In the genomic region with DNA sequence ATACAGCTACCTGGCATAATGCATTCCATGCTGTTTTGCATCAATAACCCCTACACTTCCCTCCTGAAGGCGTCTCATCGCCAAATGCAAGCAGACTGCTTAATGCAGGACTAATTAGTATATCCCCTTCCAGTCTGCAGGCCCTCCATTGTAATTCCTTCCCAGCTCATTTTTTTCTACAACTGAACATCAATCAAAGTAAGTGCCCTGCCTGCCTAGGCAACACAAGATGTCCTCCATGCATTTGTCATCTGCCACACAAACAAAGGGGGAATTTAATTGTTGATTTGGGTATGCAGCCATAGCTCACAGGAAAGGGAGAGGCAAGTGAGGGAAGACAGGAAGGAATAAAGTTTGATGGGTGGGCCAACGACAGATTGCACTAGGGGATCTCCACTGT, we compare ENCODE assay signal across 17 mouse cellular contexts.
A peak's percentile ranks its signal among the peaks of the same experiment; 100 is the strongest.
DNase-seq lines count a peak whose midpoint lies in the region; ATAC-seq and TF ChIP-seq lines count a peak whose summit lies in the region.
"Had no signal": no experiment of that assay in that cellular context is flagged by ENCODE, and none has a peak within 500 bp of the region (broad histone marks: within the 10 kb centered on the region; RNA-seq: fewer than 3 reads in every experiment).

No protein-coding gene starts in this region.

- ATAC-seq in midbrain, embryonic 12.5 days (ENCODE audit: low FRiP score, low read depth): no peak
- no peak for ATAC-seq in midbrain, embryonic 14.5 days (ENCODE audit: low FRiP score, low TSS enrichment)
- ATAC-seq in forebrain, embryonic 14.5 days: peak; percentile 73
- ATAC-seq in hindbrain, embryonic 15.5 days (ENCODE audit: low FRiP score, low read depth): peak; percentile 30; the same call in 1 of the 2 replicates
- ATAC-seq in neural tube, embryonic 13.5 days (ENCODE audit: low read depth): peak; percentile 56; the same call in 1 of the 2 replicates
- no peak for ATAC-seq in intestine, postnatal 0 days
- ATAC-seq: intestine, embryonic 16.5 days; liver, embryonic 12.5 days had no signal

- no peak overlapping the region for H3K9ac ChIP-seq in midbrain, embryonic 12.5 days (replicated peaks)
- no peak overlapping the region for H3K9ac ChIP-seq in midbrain, embryonic 14.5 days (replicated peaks; ENCODE audit: low read length)
- no peak overlapping the region for H3K9ac ChIP-seq in forebrain, embryonic 14.5 days (ENCODE audit: low read length)
- H3K9ac ChIP-seq in hindbrain, embryonic 15.5 days: no peak overlapping the region
- no peak overlapping the region for H3K9ac ChIP-seq in neural tube, embryonic 13.5 days
- no peak overlapping the region for H3K9ac ChIP-seq in intestine, postnatal 0 days (ENCODE audit: low read depth, low read length)
- H3K9ac ChIP-seq: embryonic facial prominence, embryonic 15.5 days; liver, embryonic 12.5 days; lung, embryonic 15.5 days had no signal

- H3K27ac ChIP-seq in midbrain, embryonic 12.5 days (replicated peaks): peak overlapping the region; percentile 43
- no peak overlapping the region; the same call in 1 of the 2 replicates for H3K27ac ChIP-seq in midbrain, embryonic 14.5 days (replicated peaks; ENCODE audit: low read depth, low read length)
- H3K27ac ChIP-seq in forebrain, embryonic 14.5 days (ENCODE audit: low read depth, low read length): no peak overlapping the region; the same call in 1 of the 2 replicates
- H3K27ac ChIP-seq in hindbrain, embryonic 15.5 days (replicated peaks): 0 out of 2 replicates have a peak overlapping the region, but pooled peaks have one; percentile 19
- peak overlapping the region; percentile 76 for H3K27ac ChIP-seq in neural tube, embryonic 13.5 days (replicated peaks)
- H3K27ac ChIP-seq in intestine, postnatal 0 days (ENCODE audit: low read depth, low read length): no peak overlapping the region
- H3K27ac ChIP-seq: embryonic facial prominence, embryonic 15.5 days; limb, embryonic 10.5 days; liver, embryonic 12.5 days; lung, embryonic 15.5 days had no signal

- peaks cover 25% of the 10 kb centered on the region for H3K4me1 ChIP-seq in midbrain, embryonic 12.5 days
- peaks cover 11% of the 10 kb centered on the region; the same call in 1 of the 2 replicates for H3K4me1 ChIP-seq in midbrain, embryonic 14.5 days (ENCODE audit: control insufficient read depth, insufficient read depth, low read length)
- H3K4me1 ChIP-seq in forebrain, embryonic 14.5 days (ENCODE audit: control insufficient read depth, insufficient read depth, low read length): peaks cover 16% of the 10 kb centered on the region
- H3K4me1 ChIP-seq in hindbrain, embryonic 15.5 days (replicated peaks): peaks cover 15% of the 10 kb centered on the region
- H3K4me1 ChIP-seq in neural tube, embryonic 13.5 days (replicated peaks): peaks cover 19% of the 10 kb centered on the region
- no peaks in the 10 kb centered on the region for H3K4me1 ChIP-seq in intestine, postnatal 0 days (replicated peaks; ENCODE audit: control insufficient read depth, insufficient read depth, low read length)
- H3K4me1 ChIP-seq: embryonic facial prominence, embryonic 15.5 days; liver, embryonic 12.5 days; lung, embryonic 15.5 days had no signal

- no peaks in the 10 kb centered on the region for H3K36me3 ChIP-seq in midbrain, embryonic 12.5 days
- H3K36me3 ChIP-seq in midbrain, embryonic 14.5 days (ENCODE audit: control insufficient read depth, insufficient read depth, low read length): no peaks in the 10 kb centered on the region
- no peaks in the 10 kb centered on the region for H3K36me3 ChIP-seq in forebrain, embryonic 14.5 days (ENCODE audit: control insufficient read depth, insufficient read depth, low read length)
- H3K36me3 ChIP-seq in hindbrain, embryonic 15.5 days: no peaks in the 10 kb centered on the region
- no peaks in the 10 kb centered on the region for H3K36me3 ChIP-seq in neural tube, embryonic 13.5 days
- H3K36me3 ChIP-seq in intestine, postnatal 0 days (ENCODE audit: control insufficient read depth, insufficient read depth): no peaks in the 10 kb centered on the region
- H3K36me3 ChIP-seq: embryonic facial prominence, embryonic 15.5 days; limb, embryonic 10.5 days; liver, embryonic 12.5 days; lung, embryonic 15.5 days had no signal

- no peak for DNase-seq in midbrain, embryonic 14.5 days
- DNase-seq in forebrain, embryonic 14.5 days (ENCODE audit: low spot score): peak; percentile 72
- DNase-seq in kidney, adult 18-20 months: no peak
- no peak for DNase-seq in cerebellum, adult 9-11 months
- DNase-seq: cerebellum, postnatal 25 days; kidney, postnatal 14 days had no signal

- no peaks in the 10 kb centered on the region for H3K27me3 ChIP-seq in midbrain, embryonic 12.5 days
- H3K27me3 ChIP-seq in midbrain, embryonic 14.5 days (ENCODE audit: control insufficient read depth, insufficient read depth, low read length): no peaks in the 10 kb centered on the region
- no peaks in the 10 kb centered on the region for H3K27me3 ChIP-seq in forebrain, embryonic 14.5 days (replicated peaks; ENCODE audit: control insufficient read depth, insufficient read depth, low read length)
- no peaks in the 10 kb centered on the region for H3K27me3 ChIP-seq in hindbrain, embryonic 15.5 days
- 0 out of 2 replicates have a peak, but pooled peaks cover 6% of the 10 kb centered on the region for H3K27me3 ChIP-seq in neural tube, embryonic 13.5 days
- H3K27me3 ChIP-seq in intestine, postnatal 0 days (replicated peaks; ENCODE audit: control insufficient read depth, insufficient read depth, low read length): no peaks in the 10 kb centered on the region
- H3K27me3 ChIP-seq: CH12.LX; embryonic facial prominence, embryonic 15.5 days; liver, embryonic 12.5 days had no signal

- no peaks in the 10 kb centered on the region for H3K9me3 ChIP-seq in midbrain, embryonic 12.5 days
- H3K9me3 ChIP-seq in midbrain, embryonic 14.5 days (ENCODE audit: control insufficient read depth, low read length): no peaks in the 10 kb centered on the region
- H3K9me3 ChIP-seq in forebrain, embryonic 14.5 days (replicated peaks; ENCODE audit: control insufficient read depth, low read length): no peaks in the 10 kb centered on the region
- H3K9me3 ChIP-seq in hindbrain, embryonic 15.5 days: no peaks in the 10 kb centered on the region
- no peaks in the 10 kb centered on the region for H3K9me3 ChIP-seq in neural tube, embryonic 13.5 days
- H3K9me3 ChIP-seq in intestine, postnatal 0 days (ENCODE audit: control insufficient read depth): no peaks in the 10 kb centered on the region
- H3K9me3 ChIP-seq: embryonic facial prominence, embryonic 15.5 days; limb, embryonic 10.5 days; liver, embryonic 12.5 days; lung, embryonic 15.5 days had no signal

- no peak overlapping the region for H3K4me3 ChIP-seq in midbrain, embryonic 12.5 days
- H3K4me3 ChIP-seq in midbrain, embryonic 14.5 days (replicated peaks; ENCODE audit: low read depth, low read length): no peak overlapping the region
- H3K4me3 ChIP-seq in forebrain, embryonic 14.5 days (ENCODE audit: low read depth, low read length): no peak overlapping the region
- no peak overlapping the region for H3K4me3 ChIP-seq in hindbrain, embryonic 15.5 days
- H3K4me3 ChIP-seq in neural tube, embryonic 13.5 days: no peak overlapping the region
- H3K4me3 ChIP-seq in intestine, postnatal 0 days (ENCODE audit: low read depth, low read length): no peak overlapping the region
- H3K4me3 ChIP-seq: embryonic facial prominence, embryonic 15.5 days; limb, embryonic 10.5 days; liver, embryonic 12.5 days; lung, embryonic 15.5 days had no signal

- 45% methylated on average over 3 of the region's 3 CpGs for WGBS in midbrain, embryonic 12.5 days
- WGBS in midbrain, embryonic 14.5 days: 24% methylated on average over 3 of the region's 3 CpGs
- WGBS in forebrain, embryonic 14.5 days: 9% methylated on average over 3 of the region's 3 CpGs
- 7% methylated on average over 3 of the region's 3 CpGs for WGBS in hindbrain, embryonic 15.5 days
- 19% methylated on average over 3 of the region's 3 CpGs for WGBS in neural tube, embryonic 13.5 days
- WGBS in intestine, postnatal 0 days: 76% methylated on average over 3 of the region's 3 CpGs

- TF ChIP-seq CTCF in intestine, postnatal 0 days (IDR thresholded peaks at IDR 0.05; ENCODE audit: low read depth): no peak

- no peak overlapping the region for H3K4me2 ChIP-seq in midbrain, embryonic 12.5 days (replicated peaks)
- H3K4me2 ChIP-seq in midbrain, embryonic 14.5 days (ENCODE audit: low read length): no peak overlapping the region
- H3K4me2 ChIP-seq in forebrain, embryonic 14.5 days (ENCODE audit: low read length): no peak overlapping the region
- no peak overlapping the region for H3K4me2 ChIP-seq in hindbrain, embryonic 15.5 days
- no peak overlapping the region for H3K4me2 ChIP-seq in neural tube, embryonic 13.5 days
- no peak overlapping the region for H3K4me2 ChIP-seq in intestine, postnatal 0 days (replicated peaks; ENCODE audit: low read depth)
- H3K4me2 ChIP-seq: embryonic facial prominence, embryonic 15.5 days; heart, embryonic 11.5 days; liver, embryonic 12.5 days; lung, embryonic 15.5 days had no signal

Comparison
In these comparisons a context has a peak if more than half of its experiments do, and no peak if none do; other contexts are left out.
1. H3K27ac ChIP-seq: peak in midbrain, embryonic 12.5 days (single experiment), hindbrain, embryonic 15.5 days (single experiment) and neural tube, embryonic 13.5 days (single experiment); none in midbrain, embryonic 14.5 days (single experiment), forebrain, embryonic 14.5 days (single experiment) and intestine, postnatal 0 days (single experiment).
2. ATAC-seq: peak in forebrain, embryonic 14.5 days (single experiment), hindbrain, embryonic 15.5 days (single experiment) and neural tube, embryonic 13.5 days (single experiment); none in midbrain, embryonic 12.5 days (single experiment), midbrain, embryonic 14.5 days (single experiment) and intestine, postnatal 0 days (single experiment).